Comparison of ENCODE assay signal across 7 mouse cellular contexts in the genomic region with DNA sequence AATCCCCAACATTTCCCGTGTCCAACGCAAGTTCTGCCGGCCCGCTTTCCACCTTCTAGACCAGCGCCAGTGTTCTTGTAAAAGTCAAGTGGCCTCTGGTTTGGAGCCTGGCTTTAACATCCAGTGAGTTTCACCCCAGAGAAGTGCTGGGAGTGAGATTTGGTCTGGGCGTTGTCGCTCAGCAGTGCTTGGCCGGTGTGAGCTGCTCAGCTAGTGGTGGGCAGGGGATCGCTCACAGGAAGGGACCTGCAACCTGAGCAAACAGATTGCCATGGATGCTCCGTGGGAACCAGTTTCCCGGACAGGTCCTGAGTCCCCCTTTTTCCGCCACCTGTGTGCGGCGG. TPM values are rescaled to one million over a fixed set of nuclear protein-coding genes. Genes with fewer than 3 reads are reported as not detected.
DNase-seq lines count a peak whose midpoint lies in the region; ATAC-seq and TF ChIP-seq lines count a peak whose summit lies in the region.

No protein-coding gene starts in this region.

- peaks cover 3% of the 10 kb centered on the region; the same call in 1 of the 2 replicates for H3K4me1 ChIP-seq in lung, embryonic 16.5 days (replicated peaks; ENCODE audit: control insufficient read depth, insufficient read depth, low read length)
- peaks cover 21% of the 10 kb centered on the region for H3K4me1 ChIP-seq in hindbrain, embryonic 10.5 days (replicated peaks)
- no peaks in the 10 kb centered on the region; the same call in 1 of the 2 replicates for H3K4me1 ChIP-seq in liver, postnatal 0 days (ENCODE audit: insufficient read depth)
- no peaks in the 10 kb centered on the region for H3K4me1 ChIP-seq in stomach, postnatal 0 days (replicated peaks; ENCODE audit: control insufficient read depth, insufficient read depth)

- peak; percentile 66 for ATAC-seq in lung, embryonic 16.5 days (ENCODE audit: low read depth)
- peak; percentile 33; the same call in 1 of the 2 replicates for ATAC-seq in liver, postnatal 0 days
- peak; percentile 71 for ATAC-seq in stomach, postnatal 0 days (ENCODE audit: low FRiP score, low TSS enrichment)

- H3K4me2 ChIP-seq in lung, embryonic 16.5 days (ENCODE audit: low read depth, low read length), result peak overlapping the region; percentile 98
- H3K4me2 ChIP-seq in liver, postnatal 0 days (ENCODE audit: low read depth, low read length), result peak overlapping the region; percentile 83
- peak overlapping the region; percentile 92 for H3K4me2 ChIP-seq in stomach, postnatal 0 days (replicated peaks; ENCODE audit: low read depth)

- peaks cover 14% of the 10 kb centered on the region for H3K27me3 ChIP-seq in lung, embryonic 16.5 days (ENCODE audit: control insufficient read depth, insufficient read depth, low read depth, low read length)
- peaks cover 22% of the 10 kb centered on the region; the same call in 1 of the 2 replicates for H3K27me3 ChIP-seq in hindbrain, embryonic 10.5 days (ENCODE audit: insufficient read depth, poor library complexity, severe bottlenecking)
- peaks cover 27% of the 10 kb centered on the region for H3K27me3 ChIP-seq in liver, postnatal 0 days (ENCODE audit: insufficient read depth, low read length)
- H3K27me3 ChIP-seq in stomach, postnatal 0 days (ENCODE audit: control insufficient read depth, insufficient read depth, low read length), result no peaks in the 10 kb centered on the region

- H3K36me3 ChIP-seq in lung, embryonic 16.5 days (ENCODE audit: control insufficient read depth, insufficient read depth, low read length), result no peaks in the 10 kb centered on the region
- no peaks in the 10 kb centered on the region for H3K36me3 ChIP-seq in hindbrain, embryonic 10.5 days
- H3K36me3 ChIP-seq in liver, postnatal 0 days (replicated peaks; ENCODE audit: insufficient read depth, low read length), result no peaks in the 10 kb centered on the region
- H3K36me3 ChIP-seq in stomach, postnatal 0 days (ENCODE audit: control insufficient read depth, insufficient read depth, low read length), result no peaks in the 10 kb centered on the region

- WGBS in lung, embryonic 16.5 days, result 1% methylated on average over 14 of the region's 14 CpGs
- under 1% methylated on average over 14 of the region's 14 CpGs for WGBS in hindbrain, embryonic 10.5 days
- WGBS in liver, postnatal 0 days (ENCODE audit: insufficient replicate concordance), result 6% methylated on average over 14 of the region's 14 CpGs
- WGBS in stomach, postnatal 0 days, result under 1% methylated on average over 14 of the region's 14 CpGs

- H3K9ac ChIP-seq in lung, embryonic 16.5 days (ENCODE audit: low read length), result peak overlapping the region; percentile 36; the same call in 1 of the 2 replicates
- H3K9ac ChIP-seq in liver, postnatal 0 days (replicated peaks), result no peak overlapping the region
- H3K9ac ChIP-seq in stomach, postnatal 0 days (ENCODE audit: low read length), result peak overlapping the region; percentile 66

- H3K4me3 ChIP-seq in lung, embryonic 16.5 days (ENCODE audit: low read length), result peak overlapping the region; percentile 62
- H3K4me3 ChIP-seq in hindbrain, embryonic 10.5 days, result peak overlapping the region; percentile 72
- H3K4me3 ChIP-seq in liver, postnatal 0 days (ENCODE audit: low read depth, low read length), result peak overlapping the region; percentile 53
- H3K4me3 ChIP-seq in stomach, postnatal 0 days (ENCODE audit: low read depth, low read length), result peak overlapping the region; percentile 66

- DNase-seq in lung, postnatal 10 days, result no peak
- DNase-seq in hindbrain, embryonic 10.5 days (ENCODE audit: low spot score), result no peak
- DNase-seq in liver, postnatal 0 days, result no peak
- DNase-seq in stomach, postnatal 0 days (ENCODE audit: low spot score), result no peak
- no peak for DNase-seq in left cerebral cortex, postnatal 14 days (ENCODE audit: low spot score in 2 of 2)
- DNase-seq in spleen, postnatal 14 days (ENCODE audit: low spot score in 2 of 2), result no peak

- no peak overlapping the region for H3K27ac ChIP-seq in lung, embryonic 16.5 days (ENCODE audit: low read length)
- H3K27ac ChIP-seq in hindbrain, embryonic 10.5 days, result peak overlapping the region; percentile 82
- H3K27ac ChIP-seq in liver, postnatal 0 days (ENCODE audit: low read depth), result no peak overlapping the region
- H3K27ac ChIP-seq in stomach, postnatal 0 days (replicated peaks), result peak overlapping the region; percentile 74

- TF ChIP-seq EP300 in liver, postnatal 0 days (IDR thresholded peaks at IDR 0.05; ENCODE audit: low read depth), result no peak
- no peak for TF ChIP-seq EP300 in stomach, postnatal 0 days (optimal IDR thresholded peaks at IDR 0.05)

- no peak for TF ChIP-seq CTCF in liver, postnatal 0 days (IDR thresholded peaks at IDR 0.05; ENCODE audit: low read depth)
- no peak for TF ChIP-seq CTCF in stomach, postnatal 0 days (IDR thresholded peaks at IDR 0.05; ENCODE audit: low read depth)

- H3K9me3 ChIP-seq in lung, embryonic 16.5 days (ENCODE audit: control insufficient read depth, low read length), result no peaks in the 10 kb centered on the region
- no peaks in the 10 kb centered on the region for H3K9me3 ChIP-seq in hindbrain, embryonic 10.5 days
- H3K9me3 ChIP-seq in liver, postnatal 0 days (ENCODE audit: low read length), result no peaks in the 10 kb centered on the region
- H3K9me3 ChIP-seq in stomach, postnatal 0 days (ENCODE audit: control insufficient read depth, low read length), result no peaks in the 10 kb centered on the region

- intact Hi-C loops in left cerebral cortex, postnatal 14 days (cut with DNase I), result loop anchor here (10.0 kb wide), 1 partner anchor 301 kb away; no protein-coding TSS in a partner anchor

RNA-seq across cellular contexts. Expression of a gene that starts 0.4 kb away (rescaled TPM):
- 1.7 and 1.8 TPM in 2 replicates for polyA plus RNA-seq in lung, embryonic 16.5 days (2015; fragmentation: Nextera tagmentation; extraction: Ambion mirVana)
- polyA plus RNA-seq in hindbrain, embryonic 10.5 days (2016; fragmentation: Nextera tagmentation; extraction: Ambion mirVana), result 4.0 and 6.3 TPM in 2 replicates
- polyA plus RNA-seq in liver, postnatal 0 days (2015; fragmentation: Nextera tagmentation; extraction: Ambion mirVana), result 0.13 and 0.28 TPM in 2 replicates
- 15.9 and 18.8 TPM in 2 replicates for polyA plus RNA-seq in stomach, postnatal 0 days (2015; fragmentation: Nextera tagmentation; extraction: Ambion mirVana)
- total RNA-seq in left cerebral cortex, postnatal 14 days (2021), result 10 to 100 TPM; 22.7 to 25.4 TPM

Comparison
In these comparisons a context has a peak if more than half of its experiments do, and no peak if none do; other contexts are left out.
1. H3K27ac ChIP-seq: peak in hindbrain, embryonic 10.5 days (single experiment) and stomach, postnatal 0 days (single experiment); none in lung, embryonic 16.5 days (single experiment) and liver, postnatal 0 days (single experiment).
2. Peak in every context shown above with its lines, with median percentiles within 50 percentile points of each other: ATAC-seq, H3K4me2 ChIP-seq and H3K4me3 ChIP-seq.